Mouse (Mus musculus) cerebellum, adult 11 months (tissue): ENCODE data around the gene Atf1.

Experiments used
- DNase-seq: peaks from one replicate; pipeline ENCODE4 v3.0.0; 2022

Gene Atf1

GRCm38 (mm10) chr15:100216173-100216572 lies 11.4 kb upstream of the Atf1 start:
- DNase-seq: no peak

GRCm38 (mm10) chr15:100218018-100218417 lies 9.6 kb upstream of the Atf1 start:
- no peak for DNase-seq

GRCm38 (mm10) chr15:100219396-100219795 lies 8.2 kb upstream of the Atf1 start:
- no peak for DNase-seq

GRCm38 (mm10) chr15:100220916-100221315 lies 6.7 kb upstream of the Atf1 start:
- DNase-seq: no peak

GRCm38 (mm10) chr15:100225381-100225780 lies 2.2 kb upstream of the Atf1 start:
- no peak for DNase-seq

GRCm38 (mm10) chr15:100225891-100226290 lies 1.7 kb upstream of the Atf1 start:
- peak; percentile 53 for DNase-seq

- no peak for DNase-seq
These were observed 472 bp upstream of the Atf1 start for GRCm38 (mm10) chr15:100227031-100227662.

GRCm38 (mm10) chr15:100228535-100229336 lies 1.1 kb downstream of the Atf1 start:
- DNase-seq: no peak

GRCm38 (mm10) chr15:100230655-100231054 lies 3.0 kb downstream of the Atf1 start:
- no peak for DNase-seq

- DNase-seq: no peak
These were observed 4.3 kb downstream of the Atf1 start for GRCm38 (mm10) chr15:100231616-100232525.

- no peak for DNase-seq
These were observed 7.8 kb downstream of the Atf1 start for GRCm38 (mm10) chr15:100235208-100235965.

- DNase-seq: no peak
These were observed 9.3 kb downstream of the Atf1 start for GRCm38 (mm10) chr15:100236952-100237351.

GRCm38 (mm10) chr15:100241780-100242179 lies 14.2 kb downstream of the Atf1 start:
- DNase-seq: no peak

GRCm38 (mm10) chr15:100245951-100246350 lies 18.3 kb downstream of the Atf1 start:
- DNase-seq: no peak

- no peak for DNase-seq
These were observed 19.7 kb downstream of the Atf1 start for GRCm38 (mm10) chr15:100247296-100247695.

GRCm38 (mm10) chr15:100248665-100249433 lies 21.2 kb downstream of the Atf1 start:
- no peak for DNase-seq

GRCm38 (mm10) chr15:100251153-100251780 lies 23.6 kb downstream of the Atf1 start:
- DNase-seq: no peak

GRCm38 (mm10) chr15:100256386-100256785 lies 28.8 kb downstream of the Atf1 start:
- no peak for DNase-seq

- no peak for DNase-seq
These were observed 29.7 kb downstream of the Atf1 start for GRCm38 (mm10) chr15:100257305-100257704.

GRCm38 (mm10) chr15:100258646-100259425 lies 31.2 kb downstream of the Atf1 start:
- no peak for DNase-seq
